Mouse (Mus musculus) cerebellum, postnatal 14 days (tissue): ENCODE measurements around the gene Tbc1d30.
"Not testable (repeated sequence)": the region's sequence is repeated elsewhere in the genome, so short reads cannot be mapped to it uniquely, and the experiment has no call there.

Source experiments
- DNase-seq, 2 experiments: peaks; one replicate each; pipeline ENCODE4 v3.0.0; 2021; ENCODE audit warnings: mixed read lengths in 2 of 2

Tbc1d30 gene

GRCm38 (mm10) chr10:121364801-121365564 lies 13.9 kb upstream of the Tbc1d30 start, which contains the start of gene Gns:
TSS of gene Gns (plus strand) at chr10:121365090.
- peak; percentile 95 to 97 for DNase-seq

GRCm38 (mm10) chr10:121364306-121364705 lies 13.2 kb upstream of the Tbc1d30 start:
- DNase-seq: peak in 1 of 2 experiments; percentile 23

- DNase-seq: no peak
These were observed 12.1 kb upstream of the Tbc1d30 start for GRCm38 (mm10) chr10:121363201-121363600.

GRCm38 (mm10) chr10:121360358-121360757 lies 9.3 kb upstream of the Tbc1d30 start:
- DNase-seq: no peak

- DNase-seq: no peak
These were observed 713 bp upstream of the Tbc1d30 start for GRCm38 (mm10) chr10:121351692-121352290.

GRCm38 (mm10) chr10:121350357-121351065 lies 567 bp downstream of the Tbc1d30 start:
- peak; percentile 47 to 54 for DNase-seq

- no peak for DNase-seq
These were observed 1.8 kb downstream of the Tbc1d30 start for GRCm38 (mm10) chr10:121349244-121349643.

- no peak for DNase-seq
These were observed 7.2 kb downstream of the Tbc1d30 start for GRCm38 (mm10) chr10:121343867-121344266.

- no peak for DNase-seq
These were observed 8.8 kb downstream of the Tbc1d30 start for GRCm38 (mm10) chr10:121342260-121342659.

- no peak for DNase-seq
These were observed 10.1 kb downstream of the Tbc1d30 start for GRCm38 (mm10) chr10:121340754-121341593.

- not testable (repeated sequence) for DNase-seq
These were observed 14.5 kb downstream of the Tbc1d30 start for GRCm38 (mm10) chr10:121336536-121336935.

GRCm38 (mm10) chr10:121334576-121334975 lies 16.5 kb downstream of the Tbc1d30 start:
- peak; percentile 73 to 85 for DNase-seq

- DNase-seq: peak; percentile 87 to 90
These were observed 20.1 kb downstream of the Tbc1d30 start for GRCm38 (mm10) chr10:121330940-121331339.

GRCm38 (mm10) chr10:121329586-121329985 lies 21.5 kb downstream of the Tbc1d30 start:
- DNase-seq: no peak

GRCm38 (mm10) chr10:121326167-121326566 lies 24.9 kb downstream of the Tbc1d30 start:
- peak in 1 of 2 experiments; percentile 29 for DNase-seq

- DNase-seq: peak; percentile 69 to 86
These were observed 27.6 kb downstream of the Tbc1d30 start for GRCm38 (mm10) chr10:121323493-121323892.

GRCm38 (mm10) chr10:121318397-121318950 lies 32.6 kb downstream of the Tbc1d30 start:
- no peak for DNase-seq

GRCm38 (mm10) chr10:121316361-121316760 lies 34.7 kb downstream of the Tbc1d30 start:
- DNase-seq: no peak

- no peak for DNase-seq
These were observed 35.5 kb downstream of the Tbc1d30 start for GRCm38 (mm10) chr10:121315321-121316283.

GRCm38 (mm10) chr10:121314186-121314585 lies 36.9 kb downstream of the Tbc1d30 start:
- no peak for DNase-seq

- DNase-seq: no peak
These were observed 38.0 kb downstream of the Tbc1d30 start for GRCm38 (mm10) chr10:121313049-121313448.
